Mouse (Mus musculus): ENCODE data around the gene Ripply3. TPM values are rescaled to one million over a fixed set of nuclear protein-coding genes. Genes with fewer than 3 reads are reported as not detected.

The Ripply3 gene
- polyA plus RNA-seq, 1 experiment from 2014 or later, result 73.9 TPM

- no peak overlapping the region for H3K27ac ChIP-seq (ENCODE audit: low read length)
- H3K27me3 ChIP-seq (replicated peaks; ENCODE audit: insufficient read depth, low read length), result no peaks in the 10 kb centered on the region
- WGBS, result 80% methylated on average over 4 of the region's 4 CpGs
- H3K36me3 ChIP-seq (ENCODE audit: insufficient read depth, low read length), result no peaks in the 10 kb centered on the region
- H3K4me3 ChIP-seq (ENCODE audit: low read depth, low read length), result no peak overlapping the region
- TF ChIP-seq CTCF (IDR thresholded peaks at IDR 0.05) (no peak), EP300 (IDR thresholded peaks at IDR 0.05) (no peak)
- no peak overlapping the region for H3K4me2 ChIP-seq (replicated peaks; ENCODE audit: low read depth, low read length)
- no peak overlapping the region for H3K9ac ChIP-seq (replicated peaks; ENCODE audit: low read depth)
- no peaks in the 10 kb centered on the region for H3K9me3 ChIP-seq (ENCODE audit: low read length)
- DNase-seq (ENCODE audit: low spot score) (no peak), ATAC-seq (no peak)
- H3K4me1 ChIP-seq (ENCODE audit: insufficient read depth, low read depth, low read length), result no peaks in the 10 kb centered on the region; the same call in 1 of the 2 replicates
These were observed 37.1 kb upstream of the Ripply3 start for GRCm38 (mm10) chr16:94291141-94291540.

- Histone ChIP-seq H3K36me3 (ENCODE audit: insufficient read depth, low read length) (no peaks in the 10 kb centered on the region), H3K4me2 (replicated peaks; ENCODE audit: low read depth, low read length) (no peak overlapping the region), H3K27me3 (replicated peaks; ENCODE audit: insufficient read depth, low read length) (no peaks in the 10 kb centered on the region), H3K9me3 (ENCODE audit: low read length) (no peaks in the 10 kb centered on the region), H3K4me3 (ENCODE audit: low read depth, low read length) (no peak overlapping the region), H3K27ac (ENCODE audit: low read length) (no peak overlapping the region), H3K9ac (replicated peaks; ENCODE audit: low read depth) (no peak overlapping the region), H3K4me1 (ENCODE audit: insufficient read depth, low read depth, low read length) (no peaks in the 10 kb centered on the region)
- ATAC-seq, result no peak
- TF ChIP-seq CTCF (IDR thresholded peaks at IDR 0.05) (no peak), EP300 (IDR thresholded peaks at IDR 0.05) (no peak)
- DNase-seq (ENCODE audit: low spot score), result no peak
- 86% methylated on average over 5 of the region's 5 CpGs for WGBS
These were observed 30.1 kb upstream of the Ripply3 start for GRCm38 (mm10) chr16:94298081-94298480.

GRCm38 (mm10) chr16:94299210-94299609 lies 29.0 kb upstream of the Ripply3 start:
- no peaks in the 10 kb centered on the region for H3K4me1 ChIP-seq (ENCODE audit: insufficient read depth, low read depth, low read length)
- no peak for TF ChIP-seq EP300 (IDR thresholded peaks at IDR 0.05)
- no peak for TF ChIP-seq CTCF (IDR thresholded peaks at IDR 0.05)
- H3K4me3 ChIP-seq (ENCODE audit: low read depth, low read length), result no peak overlapping the region
- no peak for ATAC-seq
- H3K36me3 ChIP-seq (ENCODE audit: insufficient read depth, low read length), result no peaks in the 10 kb centered on the region
- H3K27ac ChIP-seq (ENCODE audit: low read length), result no peak overlapping the region
- H3K27me3 ChIP-seq (replicated peaks; ENCODE audit: insufficient read depth, low read length), result no peaks in the 10 kb centered on the region
- H3K4me2 ChIP-seq (replicated peaks; ENCODE audit: low read depth, low read length), result no peak overlapping the region
- no peak for DNase-seq (ENCODE audit: low spot score)
- 57% methylated on average over 4 of the region's 4 CpGs for WGBS
- no peak overlapping the region for H3K9ac ChIP-seq (replicated peaks; ENCODE audit: low read depth)
- H3K9me3 ChIP-seq (ENCODE audit: low read length), result no peaks in the 10 kb centered on the region

GRCm38 (mm10) chr16:94301194-94301593 lies 27.0 kb upstream of the Ripply3 start:
- WGBS, result 81% methylated on average over 4 of the region's 4 CpGs
- ATAC-seq, result no peak
- TF ChIP-seq EP300 (IDR thresholded peaks at IDR 0.05), result no peak
- TF ChIP-seq CTCF (IDR thresholded peaks at IDR 0.05), result no peak
- H3K9me3 ChIP-seq (ENCODE audit: low read length), result no peaks in the 10 kb centered on the region
- H3K36me3 ChIP-seq (ENCODE audit: insufficient read depth, low read length), result no peaks in the 10 kb centered on the region
- no peaks in the 10 kb centered on the region for H3K4me1 ChIP-seq (ENCODE audit: insufficient read depth, low read depth, low read length)
- H3K9ac ChIP-seq (replicated peaks; ENCODE audit: low read depth), result no peak overlapping the region
- H3K27me3 ChIP-seq (replicated peaks; ENCODE audit: insufficient read depth, low read length), result no peaks in the 10 kb centered on the region
- no peak overlapping the region for H3K27ac ChIP-seq (ENCODE audit: low read length)
- no peak overlapping the region for H3K4me2 ChIP-seq (replicated peaks; ENCODE audit: low read depth, low read length)
- H3K4me3 ChIP-seq (ENCODE audit: low read depth, low read length), result no peak overlapping the region
- no peak for DNase-seq (ENCODE audit: low spot score)

GRCm38 (mm10) chr16:94301696-94302095 lies 26.5 kb upstream of the Ripply3 start:
- WGBS, result 72% methylated on average over 5 of the region's 5 CpGs
- H3K27me3 ChIP-seq (replicated peaks; ENCODE audit: insufficient read depth, low read length), result no peaks in the 10 kb centered on the region
- H3K27ac ChIP-seq (ENCODE audit: low read length), result no peak overlapping the region
- no peak overlapping the region for H3K9ac ChIP-seq (replicated peaks; ENCODE audit: low read depth)
- H3K36me3 ChIP-seq (ENCODE audit: insufficient read depth, low read length), result no peaks in the 10 kb centered on the region
- H3K4me1 ChIP-seq (ENCODE audit: insufficient read depth, low read depth, low read length), result no peaks in the 10 kb centered on the region
- no peak overlapping the region for H3K4me2 ChIP-seq (replicated peaks; ENCODE audit: low read depth, low read length)
- H3K9me3 ChIP-seq (ENCODE audit: low read length), result no peaks in the 10 kb centered on the region
- DNase-seq (ENCODE audit: low spot score) (no peak), ATAC-seq (no peak)
- no peak overlapping the region for H3K4me3 ChIP-seq (ENCODE audit: low read depth, low read length)
- 0 out of 2 replicates have a peak, but pooled peaks have one; percentile 13 for TF ChIP-seq CTCF (IDR thresholded peaks at IDR 0.05)
- TF ChIP-seq EP300 (IDR thresholded peaks at IDR 0.05), result no peak

GRCm38 (mm10) chr16:94302274-94303202 lies 25.7 kb upstream of the Ripply3 start:
- WGBS, result 11% methylated on average over 30 of the region's 30 CpGs
- H3K9me3 ChIP-seq (ENCODE audit: low read length), result no peaks in the 10 kb centered on the region
- ATAC-seq, result peak; percentile 76
- no peaks in the 10 kb centered on the region for H3K27me3 ChIP-seq (replicated peaks; ENCODE audit: insufficient read depth, low read length)
- no peaks in the 10 kb centered on the region for H3K36me3 ChIP-seq (ENCODE audit: insufficient read depth, low read length)
- no peak overlapping the region; the same call in 1 of the 2 replicates for H3K9ac ChIP-seq (replicated peaks; ENCODE audit: low read depth)
- TF ChIP-seq EP300 (IDR thresholded peaks at IDR 0.05) (no peak), CTCF (IDR thresholded peaks at IDR 0.05) (peak; percentile 57)
- 0 out of 2 replicates have a peak overlapping the region, but pooled peaks have one; percentile 25 for H3K4me2 ChIP-seq (replicated peaks; ENCODE audit: low read depth, low read length)
- H3K4me1 ChIP-seq (ENCODE audit: insufficient read depth, low read depth, low read length), result no peaks in the 10 kb centered on the region
- no peak overlapping the region for H3K27ac ChIP-seq (ENCODE audit: low read length)
- H3K4me3 ChIP-seq (ENCODE audit: low read depth, low read length), result 0 out of 2 replicates have a peak overlapping the region, but pooled peaks have one; percentile 5
- peak; percentile 34 for DNase-seq (ENCODE audit: low spot score)

All from lung, postnatal 0 days (tissue).